Mouse (Mus musculus): Measurements from ENCODE around the gene Zwilch. TPM values are rescaled to one million over a fixed set of nuclear protein-coding genes. Genes with fewer than 3 reads are reported as not detected.

The Zwilch gene
- 14.3 and 15.7 TPM in 2 replicates for polyA plus RNA-seq (2015; fragmentation: Nextera tagmentation; extraction: Ambion mirVana)

DNA sequence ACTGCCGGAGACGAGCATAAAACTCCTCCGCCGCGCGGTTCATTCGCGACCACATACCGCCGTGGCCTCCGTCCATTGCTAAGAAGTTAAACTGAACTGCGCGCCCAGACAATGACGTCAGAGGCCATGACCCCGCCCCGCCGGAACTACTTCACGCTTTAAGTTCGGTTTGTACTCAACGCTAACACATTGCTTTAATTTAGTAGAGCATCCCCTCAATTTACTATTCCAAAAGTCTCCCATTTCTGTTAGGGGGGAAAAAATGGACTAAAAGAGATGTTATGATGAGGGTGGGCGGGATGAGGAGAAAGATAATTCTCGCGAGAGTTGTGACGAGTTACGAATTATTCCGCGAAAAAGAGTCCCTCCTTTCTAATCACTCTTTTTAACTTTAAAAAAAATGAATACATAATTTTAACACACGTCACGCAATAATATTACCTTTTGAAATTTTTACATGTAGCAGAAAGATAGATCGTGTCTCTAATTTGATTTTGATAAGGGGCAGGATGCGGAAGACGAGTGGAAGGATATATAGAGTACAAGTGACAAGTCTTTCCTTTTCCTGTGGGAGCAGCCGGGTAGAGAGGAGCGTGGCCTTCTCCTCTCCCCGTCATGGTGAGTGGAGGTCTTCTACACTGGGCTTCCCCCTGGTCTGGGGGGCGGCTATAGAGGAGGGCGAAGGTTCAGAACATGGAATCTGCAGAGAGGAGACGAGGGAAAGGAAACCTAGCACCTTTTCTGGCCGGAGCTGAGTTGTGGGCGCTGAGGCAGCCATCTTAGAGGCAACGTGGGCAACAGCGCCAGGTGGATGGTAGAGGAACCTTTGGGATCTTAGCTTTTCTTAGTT lies at the start of gene Zwilch, which contains the start of gene Rpl4:
TSS of gene Zwilch (minus strand) at position 289 of the 850 bp plus-strand sequence.
TSS of gene Rpl4 (plus strand) at position 560 of the 850 bp plus-strand sequence.

DNA sequence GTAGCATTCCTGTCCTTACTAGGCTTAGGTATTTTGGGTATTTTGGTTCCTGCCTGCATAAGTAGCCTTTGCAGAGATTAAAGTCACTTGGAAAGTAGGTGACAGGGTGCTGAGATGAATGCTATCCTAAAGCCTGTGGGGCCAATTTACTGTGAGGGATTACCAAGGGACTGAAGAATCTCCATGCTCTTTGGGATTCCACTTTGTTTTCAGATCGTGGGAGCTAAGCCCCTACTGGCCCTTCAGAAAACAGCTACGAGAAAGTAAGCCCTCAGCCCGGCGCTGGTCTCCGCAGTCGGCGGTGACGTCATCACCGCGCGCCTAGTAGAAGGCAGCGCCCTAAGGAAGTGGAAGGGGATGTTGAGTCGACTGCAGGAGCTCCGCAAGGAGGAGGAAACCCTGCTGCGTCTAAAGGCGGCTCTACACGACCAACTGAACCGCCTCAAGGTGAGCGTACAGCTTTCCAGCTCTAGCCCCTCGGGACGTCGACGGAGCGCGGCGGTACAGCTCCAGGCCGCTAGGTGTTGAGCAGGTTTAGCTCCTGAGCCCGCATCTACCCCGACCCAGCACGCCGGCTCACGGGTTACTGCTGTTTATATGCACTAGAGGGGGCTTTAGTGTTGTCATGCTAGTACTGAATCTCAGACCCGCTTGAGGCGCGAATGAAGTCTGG lies 6.2 kb upstream of the Zwilch start, which contains the start of gene Snapc5:
TSS of gene Snapc5 (plus strand) at position 301 of the 673 bp plus-strand sequence.

DNA sequence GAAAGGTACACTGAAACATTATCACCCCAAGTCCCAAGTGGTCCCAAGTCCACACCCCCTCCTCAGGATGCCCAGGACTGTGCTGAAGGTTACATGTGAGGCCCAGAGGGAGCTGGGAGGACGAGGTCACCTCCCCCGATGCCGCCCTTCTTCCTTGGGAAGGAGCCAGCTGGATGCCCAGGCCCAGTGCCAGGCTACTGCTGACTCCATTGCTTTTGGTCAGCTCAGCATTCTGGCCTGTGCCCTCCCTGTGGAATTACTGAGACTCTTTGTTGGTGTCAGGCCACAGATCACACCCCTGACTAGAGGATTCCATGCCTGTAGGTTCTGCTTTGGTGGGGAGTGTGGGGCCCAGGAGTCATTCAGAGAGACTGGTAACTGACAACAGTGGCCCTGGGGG lies 56.0 kb downstream of the Zwilch start, which contains the start of gene Lctl:
TSS of gene Lctl (plus strand) at position 272 of the 400 bp plus-strand sequence.

Other genes with a start within 250 kb of the Zwilch start
- 1.6 and 3.1 TPM in 2 replicates for gene Smad6, start 151.0 kb downstream of the Zwilch start, polyA plus RNA-seq (2015; fragmentation: Nextera tagmentation; extraction: Ambion mirVana)
- gene Lctl, start 56.0 kb downstream of the Zwilch start, polyA plus RNA-seq (2015; fragmentation: Nextera tagmentation; extraction: Ambion mirVana) = 0.12 and 0.24 TPM in 2 replicates
- 966 and 1,011 TPM in 2 replicates for gene Rpl4, start 271 bp upstream of the Zwilch start, polyA plus RNA-seq (2015; fragmentation: Nextera tagmentation; extraction: Ambion mirVana)
- gene Snapc5, start 6.2 kb upstream of the Zwilch start, polyA plus RNA-seq (2015; fragmentation: Nextera tagmentation; extraction: Ambion mirVana) = 23.0 and 27.1 TPM in 2 replicates
- 1.9 and 2.2 TPM in 2 replicates for gene Uchl4, start 62.1 kb upstream of the Zwilch start, polyA plus RNA-seq (2015; fragmentation: Nextera tagmentation; extraction: Ambion mirVana)
- 31.9 and 39.4 TPM in 2 replicates for gene Map2k1, start 80.5 kb upstream of the Zwilch start, polyA plus RNA-seq (2015; fragmentation: Nextera tagmentation; extraction: Ambion mirVana)
- 296 and 327 TPM in 2 replicates for gene Tipin, start 108.5 kb upstream of the Zwilch start, polyA plus RNA-seq (2015; fragmentation: Nextera tagmentation; extraction: Ambion mirVana)
- gene Dis3l, start 168.2 kb upstream of the Zwilch start, polyA plus RNA-seq (2015; fragmentation: Nextera tagmentation; extraction: Ambion mirVana) = 7.3 and 8.0 TPM in 2 replicates
- 0.54 and 0.80 TPM in 2 replicates for gene Megf11, start 212.5 kb upstream of the Zwilch start, polyA plus RNA-seq (2015; fragmentation: Nextera tagmentation; extraction: Ambion mirVana)